Mouse (Mus musculus): ENCODE data around the gene Elane. TPM values are rescaled to one million over a fixed set of nuclear protein-coding genes. Genes with fewer than 3 reads are reported as not detected.

Elane gene
- polyA plus RNA-seq, 1 experiment from 2014 or later: 0.92 TPM

DNA sequence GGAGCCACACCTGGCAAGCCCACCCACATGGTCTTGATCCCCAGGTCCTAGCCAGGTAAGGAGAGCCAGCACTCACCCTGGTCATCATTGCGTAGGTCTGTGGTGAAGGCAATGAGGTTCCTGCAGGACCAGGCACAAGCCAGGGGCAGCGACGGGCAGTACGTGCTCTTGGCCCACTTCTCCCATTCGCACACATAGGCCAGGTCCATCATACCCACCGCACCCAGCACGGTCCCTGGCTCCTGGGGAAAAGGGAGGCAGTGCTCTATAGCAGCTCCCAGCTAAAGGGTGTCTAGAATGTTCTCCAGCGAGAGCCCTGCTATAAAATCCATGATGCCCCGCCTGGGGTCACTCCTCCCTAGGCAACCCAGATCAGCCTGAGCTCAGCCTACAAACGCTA lies 21.4 kb downstream of the Elane start:
- no peak overlapping the region for H3K9ac ChIP-seq (replicated peaks; ENCODE audit: low read depth)

DNA sequence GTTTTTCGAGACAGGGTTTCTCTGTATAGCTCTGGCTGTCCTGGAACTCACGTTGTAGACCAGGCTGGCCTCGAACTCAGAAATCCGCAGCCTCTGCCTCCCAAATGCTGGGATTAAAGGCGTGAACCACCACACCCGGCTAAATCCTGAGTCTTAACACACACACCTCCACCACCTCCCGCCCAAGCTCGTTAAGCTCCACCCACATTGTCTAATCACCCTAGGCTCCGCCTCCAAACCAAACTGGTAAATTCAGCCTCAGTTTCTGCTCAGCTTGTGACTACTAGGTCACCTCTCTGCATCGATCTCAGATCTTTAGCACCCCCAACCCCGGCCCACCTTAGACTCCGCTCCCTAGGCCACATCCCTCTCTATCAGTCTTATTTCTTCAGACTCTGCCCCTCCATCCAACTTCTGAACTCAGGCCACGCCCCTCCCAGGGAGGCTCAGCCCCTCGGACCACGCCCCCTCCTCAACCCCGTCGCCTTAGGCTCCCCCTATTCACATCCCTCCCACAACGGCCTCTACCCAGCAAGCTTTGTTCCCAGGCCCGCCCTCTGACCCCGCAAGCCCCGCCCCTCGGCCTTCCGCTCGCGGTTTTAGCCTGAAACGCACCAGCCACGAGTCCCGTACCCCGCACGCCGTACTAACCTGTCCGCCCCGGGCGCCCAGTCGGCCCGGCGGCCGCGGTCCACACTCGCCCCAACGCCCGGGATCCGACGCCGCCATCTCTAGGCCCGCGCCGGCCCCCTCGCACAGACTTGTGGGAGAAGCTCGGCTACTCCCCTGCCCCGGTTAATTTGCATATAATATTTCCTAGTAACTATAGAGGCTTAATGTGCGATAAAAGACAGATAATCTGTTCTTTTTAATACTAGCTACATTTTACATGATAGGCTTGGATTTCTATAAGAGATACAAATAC lies 22.4 kb downstream of the Elane start, which contains the start of gene Med16:
Gene Med16, minus strand, starts transcription at position 757 of the 925 bp plus-strand sequence.
- peaks cover 22% of the 10 kb centered on the region for H3K36me3 ChIP-seq (ENCODE audit: insufficient read depth, low read length)
- TF ChIP-seq EP300 (IDR thresholded peaks at IDR 0.05) (peak; percentile 65), CTCF (IDR thresholded peaks at IDR 0.05) (no peak)
- peak within 1 kb of the TSS; percentile 97 for H3K27ac ChIP-seq (ENCODE audit: low read length)
- no peaks in the 10 kb centered on the region for H3K9me3 ChIP-seq (ENCODE audit: low read length)
- DNase-seq (ENCODE audit: low spot score) (peak; percentile 100), ATAC-seq (peak; percentile 98)
- WGBS: 2% methylated on average over 51 of the region's 52 CpGs
- 0 out of 2 replicates have a peak, but pooled peaks cover 3% of the 10 kb centered on the region for H3K4me1 ChIP-seq (ENCODE audit: insufficient read depth, low read depth, low read length)
- H3K9ac ChIP-seq (replicated peaks; ENCODE audit: low read depth): peak within 1 kb of the TSS; percentile 97
- peak within 1 kb of the TSS; percentile 46 for H3K4me2 ChIP-seq (replicated peaks; ENCODE audit: low read depth, low read length)
- H3K4me3 ChIP-seq (ENCODE audit: low read depth, low read length): peak within 1 kb of the TSS; percentile 74
- H3K27me3 ChIP-seq (replicated peaks; ENCODE audit: insufficient read depth, low read length): no peaks in the 10 kb centered on the region

More for the DNA sequence above, 21.4 kb downstream of the Elane start:
- Histone ChIP-seq H3K9me3 (ENCODE audit: low read length) (no peaks in the 10 kb centered on the region), H3K36me3 (ENCODE audit: insufficient read depth, low read length) (peaks cover 22% of the 10 kb centered on the region), H3K4me3 (ENCODE audit: low read depth, low read length) (no peak overlapping the region), H3K4me1 (ENCODE audit: insufficient read depth, low read depth, low read length) (0 out of 2 replicates have a peak, but pooled peaks cover 3% of the 10 kb centered on the region), H3K4me2 (replicated peaks; ENCODE audit: low read depth, low read length) (no peak overlapping the region), H3K27me3 (replicated peaks; ENCODE audit: insufficient read depth, low read length) (no peaks in the 10 kb centered on the region), H3K27ac (ENCODE audit: low read length) (no peak overlapping the region)
- no peak for TF ChIP-seq CTCF (IDR thresholded peaks at IDR 0.05)
- no peak for TF ChIP-seq EP300 (IDR thresholded peaks at IDR 0.05)
- ATAC-seq (no peak), DNase-seq (ENCODE audit: low spot score) (no peak)
- 91% methylated on average over 10 of the region's 10 CpGs for WGBS

DNA sequence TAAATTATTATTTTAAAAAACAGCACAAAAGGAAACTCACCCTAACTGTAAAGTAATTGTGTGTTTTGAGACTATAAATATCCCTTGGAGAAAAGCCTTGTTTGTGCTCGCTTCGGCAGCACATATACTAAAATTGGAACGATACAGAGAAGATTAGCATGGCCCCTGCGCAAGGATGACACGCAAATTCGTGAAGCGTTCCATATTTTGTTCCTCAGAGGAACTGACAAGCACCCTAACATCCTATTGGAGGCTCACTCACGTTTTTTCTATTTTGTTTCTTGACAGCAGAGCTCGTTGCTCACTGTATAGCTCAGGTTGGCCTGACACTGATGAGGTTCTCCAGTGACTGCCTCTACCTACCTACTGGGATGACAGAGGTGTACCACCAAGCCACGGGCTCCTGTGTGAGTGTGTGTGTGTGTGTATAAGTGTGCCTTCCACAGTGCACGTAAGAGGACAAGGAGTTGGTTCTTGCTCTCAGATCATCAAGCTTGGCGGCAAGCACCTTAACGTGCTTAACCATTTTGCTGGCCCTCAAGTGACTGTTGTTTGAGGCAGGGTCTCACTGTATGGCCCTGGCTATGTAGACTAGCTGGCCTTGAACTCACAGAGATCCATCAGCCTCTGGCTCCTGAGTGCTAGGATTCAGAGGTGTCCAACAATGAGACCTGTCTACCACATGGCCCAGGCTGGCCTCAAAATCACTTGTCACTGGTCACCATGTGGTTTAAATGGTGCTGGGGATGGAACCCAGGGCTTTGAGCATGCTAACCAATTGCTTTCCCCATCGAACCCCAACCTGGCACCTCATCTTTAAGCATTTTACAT lies 23.3 kb downstream of the Elane start:
- peaks cover 22% of the 10 kb centered on the region for H3K36me3 ChIP-seq (ENCODE audit: insufficient read depth, low read length)
- H3K27ac ChIP-seq (ENCODE audit: low read length): peak overlapping the region; percentile 4
- no peaks in the 10 kb centered on the region for H3K9me3 ChIP-seq (ENCODE audit: low read length)
- peak overlapping the region; percentile 97 for H3K9ac ChIP-seq (replicated peaks; ENCODE audit: low read depth)
- 21% methylated on average over 14 of the region's 14 CpGs for WGBS
- peak; percentile 43 for ATAC-seq
- no peaks in the 10 kb centered on the region for H3K27me3 ChIP-seq (replicated peaks; ENCODE audit: insufficient read depth, low read length)
- peak; percentile 49 for DNase-seq (ENCODE audit: low spot score)
- no peak for TF ChIP-seq CTCF (IDR thresholded peaks at IDR 0.05)
- no peak for TF ChIP-seq EP300 (IDR thresholded peaks at IDR 0.05)
- H3K4me1 ChIP-seq (ENCODE audit: insufficient read depth, low read depth, low read length): 0 out of 2 replicates have a peak, but pooled peaks cover 3% of the 10 kb centered on the region
- peak overlapping the region; percentile 74; the same call in 1 of the 2 replicates for H3K4me3 ChIP-seq (ENCODE audit: low read depth, low read length)
- H3K4me2 ChIP-seq (replicated peaks; ENCODE audit: low read depth, low read length): peak overlapping the region; percentile 1

DNA sequence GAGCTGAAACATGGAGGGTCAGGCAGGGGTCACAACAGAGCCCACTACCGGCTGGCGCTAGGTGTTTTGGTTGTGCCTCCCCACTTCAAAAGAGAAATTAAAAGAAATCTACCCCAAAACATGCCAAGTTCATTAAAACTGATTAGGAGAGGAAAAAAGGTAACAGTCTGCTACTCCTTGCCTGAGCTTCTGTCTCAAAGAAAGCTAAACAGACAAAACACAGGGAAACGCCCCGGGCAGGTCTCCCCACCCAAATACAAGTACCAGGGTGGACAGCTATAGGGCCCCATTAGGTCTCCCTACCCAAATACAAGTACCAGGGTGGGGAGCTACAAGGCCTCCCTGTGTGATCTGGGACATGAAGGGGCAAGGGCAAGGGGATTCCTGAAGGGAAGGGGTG lies 24.5 kb downstream of the Elane start, which contains the start of gene Gm26602:
Gene Gm26602, plus strand, starts transcription at position 301 of the 400 bp plus-strand sequence.
- DNase-seq (ENCODE audit: low spot score) (no peak), ATAC-seq (no peak)
- H3K36me3 ChIP-seq (ENCODE audit: insufficient read depth, low read length): peaks cover 15% of the 10 kb centered on the region; the same call in 1 of the 2 replicates
- no peaks in the 10 kb centered on the region for H3K27me3 ChIP-seq (replicated peaks; ENCODE audit: insufficient read depth, low read length)
- H3K4me1 ChIP-seq (ENCODE audit: insufficient read depth, low read depth, low read length): peaks cover 4% of the 10 kb centered on the region; the same call in 1 of the 2 replicates
- peak within 1 kb of the TSS; percentile 4; the same call in 1 of the 2 replicates for H3K27ac ChIP-seq (ENCODE audit: low read length)
- 91% methylated on average over 4 of the region's 4 CpGs for WGBS
- H3K4me2 ChIP-seq (replicated peaks; ENCODE audit: low read depth, low read length): no peak within 1 kb of the TSS
- TF ChIP-seq EP300 (IDR thresholded peaks at IDR 0.05) (no peak), CTCF (IDR thresholded peaks at IDR 0.05) (no peak)
- no peak within 1 kb of the TSS for H3K9ac ChIP-seq (replicated peaks; ENCODE audit: low read depth)
- H3K9me3 ChIP-seq (ENCODE audit: low read length): no peaks in the 10 kb centered on the region
- H3K4me3 ChIP-seq (ENCODE audit: low read depth, low read length): no peak within 1 kb of the TSS

DNA sequence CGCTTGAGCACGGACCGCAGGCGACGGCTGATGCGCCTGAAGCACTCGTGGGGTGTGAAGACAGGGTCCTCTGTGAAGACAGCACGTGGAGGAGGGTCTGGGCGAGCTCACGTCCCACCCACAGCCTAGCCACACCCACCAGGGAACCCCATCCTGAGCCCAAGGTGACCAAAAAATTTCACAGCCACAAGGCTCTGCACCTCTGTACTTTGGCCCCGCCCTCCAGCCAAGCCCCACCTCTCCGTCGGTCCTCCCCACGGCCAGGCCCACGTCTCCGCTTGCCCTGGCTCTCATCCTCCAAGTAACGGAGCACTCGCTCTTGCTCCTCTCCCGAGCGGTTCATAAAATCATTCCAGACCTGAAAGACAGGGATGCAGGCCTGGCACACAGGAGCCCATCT lies 26.4 kb downstream of the Elane start:
- TF ChIP-seq CTCF (IDR thresholded peaks at IDR 0.05): no peak
- TF ChIP-seq EP300 (IDR thresholded peaks at IDR 0.05): no peak
- Histone ChIP-seq H3K9ac (replicated peaks; ENCODE audit: low read depth) (no peak overlapping the region), H3K4me1 (ENCODE audit: insufficient read depth, low read depth, low read length) (peaks cover 11% of the 10 kb centered on the region; the same call in 1 of the 2 replicates), H3K4me2 (replicated peaks; ENCODE audit: low read depth, low read length) (no peak overlapping the region), H3K4me3 (ENCODE audit: low read depth, low read length) (no peak overlapping the region), H3K27ac (ENCODE audit: low read length) (no peak overlapping the region), H3K36me3 (ENCODE audit: insufficient read depth, low read length) (0 out of 2 replicates have a peak, but pooled peaks cover 10% of the 10 kb centered on the region), H3K9me3 (ENCODE audit: low read length) (no peaks in the 10 kb centered on the region), H3K27me3 (replicated peaks; ENCODE audit: insufficient read depth, low read length) (no peaks in the 10 kb centered on the region)
- no peak for ATAC-seq
- DNase-seq (ENCODE audit: low spot score): no peak
- WGBS: 67% methylated on average over 17 of the region's 20 CpGs

Data from lung, postnatal 0 days (tissue).